11 mouse cellular contexts compared by ENCODE assay signal in the genomic region with DNA sequence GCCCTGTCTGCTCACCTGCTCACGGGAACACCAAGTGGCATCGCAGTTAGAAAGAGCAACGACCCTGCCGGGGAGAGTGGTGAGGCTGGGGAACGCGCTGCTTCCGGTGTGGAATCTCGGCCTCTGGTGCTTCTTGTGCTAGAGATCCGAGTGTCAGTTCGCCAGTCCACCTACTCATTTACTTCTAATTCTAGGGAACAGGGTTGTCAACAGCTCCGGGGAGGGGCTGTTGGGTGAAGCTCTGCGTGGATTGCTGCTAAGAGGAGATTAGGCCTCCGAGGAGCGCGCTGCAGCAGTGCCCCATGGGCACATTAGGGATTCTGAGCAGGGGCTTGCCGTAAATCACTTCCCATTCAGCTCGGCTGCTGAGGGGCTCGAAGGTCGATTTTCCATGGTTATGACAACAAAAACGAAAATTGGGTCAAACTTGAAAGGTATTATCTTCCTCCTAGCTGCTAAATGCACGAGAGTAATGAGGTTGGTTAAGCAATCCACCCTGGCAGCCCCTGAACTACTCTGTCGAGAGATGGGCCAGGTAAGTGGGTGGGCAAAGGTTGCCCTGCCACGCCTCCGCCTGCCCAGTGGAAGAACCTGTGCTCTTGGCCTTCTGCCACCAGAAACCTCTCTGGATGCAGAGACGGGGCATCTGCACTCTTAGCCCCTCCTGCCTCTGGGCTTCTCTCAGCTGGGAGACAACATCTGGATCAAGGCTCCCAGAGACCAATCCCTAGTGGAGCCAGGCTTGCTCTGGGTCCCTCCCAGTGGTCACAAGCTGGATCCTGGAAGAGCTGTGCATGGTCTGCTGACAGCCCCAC.
DNase-seq lines count a peak whose midpoint lies in the region; ATAC-seq and TF ChIP-seq lines count a peak whose summit lies in the region.
"Had no signal": no experiment of that assay in that cellular context is flagged by ENCODE, and none has a peak within 500 bp of the region (broad histone marks: within the 10 kb centered on the region; RNA-seq: fewer than 3 reads in every experiment).

No protein-coding gene starts in this region.

- no peaks in the 10 kb centered on the region for H3K9me3 ChIP-seq in kidney, embryonic 14.5 days (ENCODE audit: control insufficient read depth, low read length)
- no peaks in the 10 kb centered on the region for H3K9me3 ChIP-seq in hindbrain, embryonic 14.5 days (ENCODE audit: control insufficient read depth, low read length)
- no peaks in the 10 kb centered on the region for H3K9me3 ChIP-seq in midbrain, postnatal 0 days (ENCODE audit: low read length)
- H3K9me3 ChIP-seq in forebrain, embryonic 10.5 days, result no peaks in the 10 kb centered on the region

- WGBS in kidney, embryonic 14.5 days, result 55% methylated on average over 25 of the region's 25 CpGs
- 41% methylated on average over 25 of the region's 25 CpGs for WGBS in hindbrain, embryonic 14.5 days
- WGBS in midbrain, postnatal 0 days, result 34% methylated on average over 25 of the region's 25 CpGs
- 69% methylated on average over 25 of the region's 25 CpGs for WGBS in forebrain, embryonic 10.5 days

- no peak for TF ChIP-seq CTCF in midbrain, postnatal 0 days (IDR thresholded peaks at IDR 0.05)

- H3K27me3 ChIP-seq in kidney, embryonic 14.5 days (ENCODE audit: control insufficient read depth, insufficient read depth, low read length), result no peaks in the 10 kb centered on the region
- H3K27me3 ChIP-seq in hindbrain, embryonic 14.5 days (ENCODE audit: control insufficient read depth, insufficient read depth, low read length), result no peaks in the 10 kb centered on the region
- H3K27me3 ChIP-seq in midbrain, postnatal 0 days (ENCODE audit: insufficient read depth, low read length), result no peaks in the 10 kb centered on the region
- H3K27me3 ChIP-seq in forebrain, embryonic 10.5 days (ENCODE audit: poor library complexity, severe bottlenecking), result no peaks in the 10 kb centered on the region

- peak; percentile 60 for DNase-seq in kidney, adult 18-20 months
- DNase-seq in hindbrain, embryonic 14.5 days (ENCODE audit: low spot score), result no peak
- DNase-seq in kidney, adult 8-10 months, result peak; percentile 26 to 39
- peak; percentile 16 for DNase-seq in midbrain, postnatal 0 days (ENCODE audit: low spot score)
- no peak for DNase-seq in urinary bladder, postnatal 10 days (ENCODE audit: low spot score)
- DNase-seq in forebrain, embryonic 10.5 days (ENCODE audit: extremely low spot score, low spot score), result no peak
- DNase-seq: heart, postnatal 4 days; liver; thymus, postnatal 36 days had no signal

- H3K4me2 ChIP-seq in kidney, embryonic 14.5 days (replicated peaks; ENCODE audit: low read depth, low read length), result no peak overlapping the region
- no peak overlapping the region for H3K4me2 ChIP-seq in hindbrain, embryonic 14.5 days (replicated peaks)
- H3K4me2 ChIP-seq in midbrain, postnatal 0 days (ENCODE audit: low read depth, low read length, poor library complexity, severe bottlenecking), result no peak overlapping the region

- H3K4me3 ChIP-seq in kidney, embryonic 14.5 days (ENCODE audit: low read length), result no peak overlapping the region
- no peak overlapping the region for H3K4me3 ChIP-seq in hindbrain, embryonic 14.5 days (replicated peaks; ENCODE audit: low read length)
- no peak overlapping the region for H3K4me3 ChIP-seq in midbrain, postnatal 0 days (ENCODE audit: low read depth, low read length)
- H3K4me3 ChIP-seq in forebrain, embryonic 10.5 days, result no peak overlapping the region

- ATAC-seq in kidney, embryonic 14.5 days (ENCODE audit: low FRiP score, low TSS enrichment), result no peak
- ATAC-seq in hindbrain, embryonic 14.5 days (ENCODE audit: low FRiP score), result no peak
- no peak for ATAC-seq in midbrain, postnatal 0 days (ENCODE audit: low FRiP score)
- ATAC-seq: CD4-positive, CD25-positive, alpha-beta regulatory T cell, adult 4 months had no signal

- H3K9ac ChIP-seq in kidney, embryonic 14.5 days (ENCODE audit: low read depth, low read length), result no peak overlapping the region
- H3K9ac ChIP-seq in hindbrain, embryonic 14.5 days, result 0 out of 2 replicates have a peak overlapping the region, but pooled peaks have one; percentile 5
- 0 out of 2 replicates have a peak overlapping the region, but pooled peaks have one; percentile 29 for H3K9ac ChIP-seq in midbrain, postnatal 0 days (replicated peaks; ENCODE audit: low read length, poor library complexity, severe bottlenecking)

- no peaks in the 10 kb centered on the region for H3K4me1 ChIP-seq in kidney, embryonic 14.5 days (ENCODE audit: control insufficient read depth, insufficient read depth, low read length)
- peaks cover 18% of the 10 kb centered on the region for H3K4me1 ChIP-seq in hindbrain, embryonic 14.5 days (replicated peaks; ENCODE audit: control insufficient read depth, insufficient read depth, low read length)
- peaks cover 6% of the 10 kb centered on the region; the same call in 1 of the 2 replicates for H3K4me1 ChIP-seq in midbrain, postnatal 0 days (ENCODE audit: insufficient read depth, low read length)
- peaks cover 8% of the 10 kb centered on the region for H3K4me1 ChIP-seq in forebrain, embryonic 10.5 days

- H3K27ac ChIP-seq in kidney, embryonic 14.5 days (ENCODE audit: low read depth, low read length), result no peak overlapping the region
- H3K27ac ChIP-seq in hindbrain, embryonic 14.5 days, result 0 out of 2 replicates have a peak overlapping the region, but pooled peaks have one; percentile 2
- peak overlapping the region; percentile 33 for H3K27ac ChIP-seq in midbrain, postnatal 0 days (ENCODE audit: low read depth, low read length)
- no peak overlapping the region for H3K27ac ChIP-seq in forebrain, embryonic 10.5 days

- no peaks in the 10 kb centered on the region for H3K36me3 ChIP-seq in kidney, embryonic 14.5 days (ENCODE audit: control insufficient read depth, insufficient read depth, low read length)
- no peaks in the 10 kb centered on the region for H3K36me3 ChIP-seq in hindbrain, embryonic 14.5 days (replicated peaks; ENCODE audit: control insufficient read depth, insufficient read depth)
- H3K36me3 ChIP-seq in midbrain, postnatal 0 days (ENCODE audit: insufficient read depth, low read length), result no peaks in the 10 kb centered on the region
- no peaks in the 10 kb centered on the region for H3K36me3 ChIP-seq in forebrain, embryonic 10.5 days (replicated peaks)

Comparison
In these comparisons a context has a peak if more than half of its experiments do, and no peak if none do; other contexts are left out.
1. DNase-seq: peak in kidney, adult 18-20 months (single experiment), kidney, adult 8-10 months (2 of 2) and midbrain, postnatal 0 days (single experiment); none in hindbrain, embryonic 14.5 days (single experiment), urinary bladder, postnatal 10 days (single experiment) and forebrain, embryonic 10.5 days (single experiment).
2. H3K27ac ChIP-seq: peak in hindbrain, embryonic 14.5 days (single experiment) and midbrain, postnatal 0 days (single experiment); none in kidney, embryonic 14.5 days (single experiment) and forebrain, embryonic 10.5 days (single experiment).